Mouse (Mus musculus) adrenal gland, adult 8-10 months (tissue): ENCODE data around the gene Gm49353. TPM values are rescaled to one million over a fixed set of nuclear protein-coding genes. Genes with fewer than 3 reads are reported as not detected.

ENCODE experiments used
- DNase-seq: peaks from one replicate; pipeline ENCODE4 v3.0.0; 2022
- total RNA-seq, 4 experiments: library from RNA; stranded (reverse); gene quantifications; 2 replicates each; pipeline ENCODE4 v1.2.4; 2022

Gm49353 gene
- 1 to 10 TPM in 3 of 4 experiments, not detected in 1; 1.9 to 3.9 (median 2.5) TPM for total RNA-seq

DNA sequence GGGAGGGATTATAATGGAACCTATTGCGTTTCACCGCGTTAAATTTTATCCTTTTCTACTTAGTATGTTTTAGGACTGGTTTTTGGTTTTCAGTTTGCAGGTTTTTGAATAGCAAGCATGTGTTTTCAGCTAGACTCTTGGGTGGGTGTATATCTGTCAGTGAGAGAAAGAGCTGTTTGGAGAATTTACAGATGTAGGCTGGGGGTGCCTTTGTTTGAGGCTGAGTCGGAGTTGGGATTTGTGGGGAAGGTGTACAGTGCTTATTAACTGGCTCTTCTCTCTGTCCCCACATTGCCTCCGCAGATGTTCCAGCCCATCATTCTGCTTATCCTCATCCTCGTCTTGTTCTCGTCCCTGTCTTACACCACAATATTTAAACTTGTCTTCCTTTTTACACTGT lies at the start of gene Gm49353:
Gene Gm49353, plus strand, starts transcription at position 313 of the 400 bp plus-strand sequence.
- no peak for DNase-seq

DNA sequence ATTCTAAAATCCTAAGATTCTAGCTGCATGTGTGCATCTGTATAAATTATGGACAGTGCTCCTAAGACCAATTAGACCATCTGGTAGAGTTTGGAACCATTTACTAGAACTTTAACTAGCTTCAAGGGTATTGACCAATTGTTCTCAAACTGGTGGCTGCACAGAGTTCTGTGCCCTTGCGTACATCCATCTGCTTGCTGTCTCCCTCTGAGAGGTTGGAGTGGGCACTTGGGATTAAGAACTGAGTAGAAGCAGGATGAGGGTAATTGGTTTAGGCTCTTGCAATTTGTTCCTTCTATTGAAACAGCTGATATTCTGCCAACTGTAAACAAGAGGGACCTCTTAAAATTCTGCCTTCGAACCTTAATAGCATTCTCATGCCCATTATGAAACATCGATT lies 43.5 kb upstream of the Gm49353 start:
- DNase-seq: no peak

DNA sequence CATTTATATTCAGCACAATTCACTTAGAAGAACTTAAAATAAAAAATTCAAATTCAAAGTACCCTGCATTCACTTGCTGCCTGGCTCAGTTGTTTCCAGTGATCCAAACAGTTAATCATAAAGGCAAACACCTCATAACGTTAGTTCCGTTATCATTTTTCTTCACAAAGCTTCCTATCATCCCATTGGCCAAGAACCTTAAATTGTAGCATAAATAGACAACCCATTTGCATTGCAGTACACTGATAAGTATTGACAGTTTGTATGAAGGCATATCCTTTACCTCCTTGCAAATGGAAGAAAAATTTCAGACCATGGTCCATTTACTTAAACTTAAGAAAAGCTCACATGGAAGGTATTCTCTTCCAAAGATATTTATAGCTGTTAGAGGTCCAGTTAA lies 37.1 kb upstream of the Gm49353 start:
- DNase-seq: no peak

DNA sequence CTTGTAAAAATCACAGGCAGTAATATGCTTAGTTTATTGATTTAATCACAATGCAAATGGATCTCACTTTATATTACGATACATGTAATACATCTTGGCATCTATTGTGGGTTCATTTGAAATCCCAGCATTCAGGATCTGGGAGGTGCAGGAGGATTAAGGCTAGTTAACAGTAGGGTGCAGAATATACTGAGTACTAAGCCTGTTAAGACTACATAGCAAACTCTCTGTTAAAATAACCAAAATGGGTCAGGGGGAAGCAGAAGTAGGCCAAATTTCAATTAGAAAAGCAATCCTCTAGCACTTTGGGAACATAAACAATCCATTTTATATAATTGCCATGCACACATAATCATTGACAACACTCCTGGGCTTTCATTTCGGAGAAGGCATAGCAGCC lies 25.0 kb upstream of the Gm49353 start:
- DNase-seq: no peak

- no peak for DNase-seq
Observed at GRCm38 (mm10) chr10:29175656-29176055, 23.1 kb upstream of the Gm49353 start.

DNA sequence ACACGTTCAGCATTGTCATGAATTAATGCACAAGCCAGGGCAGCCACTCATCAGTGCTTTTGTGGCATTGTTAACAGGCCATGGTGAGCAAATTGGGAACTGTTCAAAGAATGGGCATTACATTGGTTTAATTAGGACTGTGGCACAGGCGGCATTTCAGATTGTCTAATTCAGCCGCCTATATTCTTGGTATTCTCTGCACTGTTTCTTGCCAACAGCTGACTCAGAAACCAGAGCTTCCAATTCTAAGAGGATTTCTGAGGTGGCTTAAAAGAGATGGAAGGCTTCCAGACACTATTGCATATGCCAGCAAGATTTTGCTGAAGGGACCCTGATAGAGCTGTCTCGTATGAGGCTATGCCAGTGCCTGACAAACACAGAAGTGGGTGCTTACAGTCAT lies 21.9 kb upstream of the Gm49353 start:
- DNase-seq: no peak

GRCm38 (mm10) chr10:29178003-29178402 lies 20.8 kb upstream of the Gm49353 start:
- peak; percentile 5 for DNase-seq

- DNase-seq: no peak
Observed at GRCm38 (mm10) chr10:29180210-29180609, 18.5 kb upstream of the Gm49353 start.

GRCm38 (mm10) chr10:29181046-29181445 lies 17.7 kb upstream of the Gm49353 start:
- no peak for DNase-seq

- no peak for DNase-seq
Observed at GRCm38 (mm10) chr10:29193769-29194168, 5.0 kb upstream of the Gm49353 start.

GRCm38 (mm10) chr10:29196811-29197210 lies 1.9 kb upstream of the Gm49353 start:
- no peak for DNase-seq

DNA sequence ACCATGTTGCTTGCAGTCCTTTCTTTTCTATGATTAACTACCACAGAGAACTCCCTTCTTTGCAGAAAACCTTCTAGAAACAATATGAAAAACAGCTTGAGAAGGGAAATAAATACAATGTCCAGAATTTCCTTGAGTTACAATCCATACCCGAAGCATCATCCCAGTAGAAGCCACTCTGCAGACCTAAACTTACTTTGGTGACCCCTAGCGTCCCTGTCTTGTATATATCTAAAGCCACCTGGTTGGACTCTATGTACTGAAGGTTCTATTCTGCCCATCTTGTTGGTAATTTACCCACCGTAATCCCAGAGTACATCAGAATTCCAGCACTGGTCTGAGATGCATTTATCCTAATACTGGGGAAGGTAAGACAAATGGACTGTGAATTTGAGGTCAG lies 1.1 kb downstream of the Gm49353 start:
- DNase-seq: no peak

GRCm38 (mm10) chr10:29200609-29201008 lies 1.9 kb downstream of the Gm49353 start:
- no peak for DNase-seq

GRCm38 (mm10) chr10:29206730-29207129 lies 8.0 kb downstream of the Gm49353 start:
- no peak for DNase-seq

DNA sequence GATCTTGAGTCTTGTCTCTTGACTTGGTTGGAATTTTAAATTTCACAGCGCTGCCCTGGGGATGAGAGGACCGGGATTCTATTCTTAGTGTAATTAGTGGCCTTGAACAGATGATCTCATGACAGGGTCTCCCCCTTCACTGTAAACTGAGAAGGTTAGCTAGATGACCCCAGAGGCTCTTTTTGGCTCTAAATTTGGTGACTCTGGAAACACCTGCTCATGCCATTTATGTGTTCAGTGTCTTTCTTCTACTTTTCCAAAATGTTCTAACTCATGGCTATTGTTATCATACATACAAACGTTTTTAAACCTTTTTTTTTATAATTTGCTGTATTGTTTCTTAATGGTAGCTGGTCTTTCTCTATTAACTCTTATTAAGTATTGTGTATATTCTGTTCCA lies 10.0 kb downstream of the Gm49353 start:
- no peak for DNase-seq

GRCm38 (mm10) chr10:29211453-29211852 lies 12.7 kb downstream of the Gm49353 start, which contains the start of gene 9330159F19Rik:
Gene 9330159F19Rik, plus strand, starts transcription at chr10:29211606.
- no peak for DNase-seq

DNA sequence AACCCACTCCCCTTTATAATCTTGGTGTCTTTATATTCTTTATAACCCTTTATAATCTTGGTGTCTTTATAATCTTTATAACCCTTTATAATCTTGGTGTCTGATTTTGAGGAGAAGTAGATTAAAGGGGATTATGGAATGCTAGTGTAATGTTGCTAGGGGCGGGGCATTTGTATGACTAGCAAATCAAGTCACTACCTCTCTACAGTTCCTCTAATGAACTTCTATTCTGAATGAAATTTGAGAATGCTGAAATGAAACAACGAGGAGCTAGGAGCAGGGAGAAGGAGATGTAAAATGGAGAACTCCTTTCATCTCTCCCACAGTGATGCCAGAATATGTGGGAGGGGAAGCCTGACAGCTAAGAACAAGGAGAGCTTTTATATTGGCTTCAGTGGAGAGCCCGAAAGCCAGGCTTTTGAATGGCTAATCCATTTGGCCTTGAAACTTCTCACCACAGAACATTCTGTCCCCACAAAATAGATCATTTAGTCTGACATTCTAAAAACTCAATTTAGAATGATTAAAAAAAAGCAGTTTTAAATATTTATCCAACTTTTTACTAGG lies 14.9 kb downstream of the Gm49353 start:
- DNase-seq: no peak

DNA sequence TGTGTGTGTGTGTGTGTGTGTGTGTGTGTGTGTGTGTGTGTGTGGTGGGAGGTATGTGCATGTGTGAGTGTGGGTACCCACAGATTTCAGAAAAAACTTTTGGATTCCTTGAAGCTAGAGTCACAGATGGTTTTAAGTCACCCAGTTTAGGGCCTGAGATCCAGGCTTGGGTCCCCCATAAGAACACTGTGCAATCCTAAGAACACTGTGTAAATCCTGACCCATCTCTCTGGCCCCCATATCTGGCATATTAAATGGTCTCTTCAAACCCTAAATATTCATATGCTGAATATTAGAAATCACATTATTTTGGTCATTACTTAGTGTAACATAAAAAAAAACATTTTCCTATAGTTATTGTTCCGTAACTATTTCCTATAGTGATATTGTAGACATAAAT lies 18.2 kb downstream of the Gm49353 start:
- DNase-seq: no peak

- no peak for DNase-seq
Observed at GRCm38 (mm10) chr10:29217451-29217850, 18.7 kb downstream of the Gm49353 start.

DNA sequence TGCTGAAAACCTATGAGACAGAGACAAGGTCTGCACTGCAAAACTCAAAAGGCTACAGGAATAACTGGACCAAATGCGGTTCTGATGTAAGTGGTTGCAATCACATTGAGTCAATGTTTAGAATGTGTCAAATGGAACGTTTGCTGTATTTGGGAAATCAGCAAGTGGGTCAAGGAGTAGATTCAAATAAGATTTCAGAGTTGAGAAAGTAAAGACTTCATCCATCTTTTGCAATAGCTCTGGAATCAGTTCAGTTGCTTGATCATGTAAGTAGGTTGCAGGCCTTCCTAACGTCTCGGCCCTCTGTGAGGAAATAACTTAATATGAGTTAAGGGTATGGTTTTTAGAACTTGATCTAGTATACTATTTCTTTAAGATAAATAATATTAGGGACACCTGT lies 26.6 kb downstream of the Gm49353 start:
- DNase-seq: no peak

- no peak for DNase-seq
Observed at GRCm38 (mm10) chr10:29231208-29231607, 32.5 kb downstream of the Gm49353 start.
